Mouse (Mus musculus): ENCODE data around the gene B4galt3. TPM values are rescaled to one million over a fixed set of nuclear protein-coding genes. Genes with fewer than 3 reads are reported as not detected.
"Not testable (repeated sequence)": the region's sequence is repeated elsewhere in the genome, so short reads cannot be mapped to it uniquely, and the experiment has no call there.

B4galt3 gene
- polyA plus RNA-seq, 1 experiment from 2014 or later = 65.2 TPM

- Histone ChIP-seq H3K27ac (no peak overlapping the region), H3K36me3 (replicated peaks) (peaks cover 70% of the 10 kb centered on the region), H3K9me3 (no peaks in the 10 kb centered on the region), H3K4me3 (peak overlapping the region; percentile 10; the same call in 1 of the 2 replicates), H3K4me1 (peaks cover 52% of the 10 kb centered on the region), H3K27me3 (ENCODE audit: poor library complexity, severe bottlenecking) (no peaks in the 10 kb centered on the region)
- 88% methylated on average over 20 of the region's 20 CpGs for WGBS
- no peak for DNase-seq (ENCODE audit: extremely low spot score, low spot score)
These were observed 15.2 kb downstream of the B4galt3 start for GRCm38 (mm10) chr1:171285096-171285892.

- Histone ChIP-seq H3K27me3 (ENCODE audit: poor library complexity, severe bottlenecking) (no peaks in the 10 kb centered on the region), H3K27ac (peak overlapping the region; percentile 100), H3K4me3 (peak overlapping the region; percentile 97), H3K4me1 (peaks cover 50% of the 10 kb centered on the region), H3K9me3 (no peaks in the 10 kb centered on the region), H3K36me3 (replicated peaks) (peaks cover 71% of the 10 kb centered on the region)
- no peak for DNase-seq (ENCODE audit: extremely low spot score, low spot score)
- WGBS = 91% methylated on average over 19 of the region's 19 CpGs
These were observed 16.4 kb downstream of the B4galt3 start for GRCm38 (mm10) chr1:171286517-171286916.

- H3K36me3 ChIP-seq (replicated peaks) = peaks cover 68% of the 10 kb centered on the region
- peaks cover 42% of the 10 kb centered on the region for H3K4me1 ChIP-seq
- no peaks in the 10 kb centered on the region for H3K27me3 ChIP-seq (ENCODE audit: poor library complexity, severe bottlenecking)
- H3K27ac ChIP-seq = peak within 1 kb of the TSS; percentile 100
- WGBS = under 1% methylated on average over 49 of the region's 49 CpGs
- DNase-seq (ENCODE audit: extremely low spot score, low spot score) = peak; percentile 93
- H3K9me3 ChIP-seq = no peaks in the 10 kb centered on the region
- H3K4me3 ChIP-seq = peak within 1 kb of the TSS; percentile 97
These were observed 17.3 kb downstream of the B4galt3 start, which contains the start of gene Usp21 for GRCm38 (mm10) chr1:171287136-171288081. Gene Usp21 (minus strand): TSS chr1:171287991.

GRCm38 (mm10) chr1:171288328-171288727 lies 18.2 kb downstream of the B4galt3 start:
- DNase-seq (ENCODE audit: extremely low spot score, low spot score) = no peak
- Histone ChIP-seq H3K36me3 (replicated peaks) (peaks cover 61% of the 10 kb centered on the region), H3K27ac (peak overlapping the region; percentile 100), H3K4me1 (peaks cover 47% of the 10 kb centered on the region), H3K4me3 (peak overlapping the region; percentile 97), H3K27me3 (ENCODE audit: poor library complexity, severe bottlenecking) (no peaks in the 10 kb centered on the region), H3K9me3 (no peaks in the 10 kb centered on the region)
- 67% methylated on average over 4 of the region's 4 CpGs for WGBS

GRCm38 (mm10) chr1:171293351-171293750 lies 23.2 kb downstream of the B4galt3 start:
- DNase-seq (ENCODE audit: extremely low spot score, low spot score) = no peak
- H3K4me1 ChIP-seq = peaks cover 26% of the 10 kb centered on the region
- H3K36me3 ChIP-seq (replicated peaks) = peaks cover 24% of the 10 kb centered on the region
- H3K9me3 ChIP-seq = no peaks in the 10 kb centered on the region
- WGBS = 91% methylated on average over 3 of the region's 3 CpGs
- no peak overlapping the region for H3K27ac ChIP-seq
- peaks cover 29% of the 10 kb centered on the region for H3K27me3 ChIP-seq (ENCODE audit: poor library complexity, severe bottlenecking)
- peak overlapping the region; percentile 84 for H3K4me3 ChIP-seq

- H3K4me3 ChIP-seq = peak overlapping the region; percentile 84
- peaks cover 19% of the 10 kb centered on the region for H3K36me3 ChIP-seq (replicated peaks)
- peaks cover 20% of the 10 kb centered on the region for H3K4me1 ChIP-seq
- no peak for DNase-seq (ENCODE audit: extremely low spot score, low spot score)
- peaks cover 32% of the 10 kb centered on the region for H3K27me3 ChIP-seq (ENCODE audit: poor library complexity, severe bottlenecking)
- no peaks in the 10 kb centered on the region for H3K9me3 ChIP-seq
- peak overlapping the region; percentile 99 for H3K27ac ChIP-seq
- 53% methylated on average over 5 of the region's 5 CpGs for WGBS
These were observed 23.8 kb downstream of the B4galt3 start for GRCm38 (mm10) chr1:171293906-171294297.

- Histone ChIP-seq H3K27me3 (ENCODE audit: poor library complexity, severe bottlenecking) (peaks cover 32% of the 10 kb centered on the region), H3K36me3 (replicated peaks) (peaks cover 13% of the 10 kb centered on the region), H3K9me3 (no peaks in the 10 kb centered on the region), H3K4me3 (peak within 1 kb of the TSS; percentile 84), H3K4me1 (peaks cover 20% of the 10 kb centered on the region), H3K27ac (peak within 1 kb of the TSS; percentile 99)
- under 1% methylated on average over 42 of the region's 42 CpGs for WGBS
- peak; percentile 86 for DNase-seq (ENCODE audit: extremely low spot score, low spot score)
These were observed 24.4 kb downstream of the B4galt3 start, which contains the start of gene Ufc1 for GRCm38 (mm10) chr1:171294298-171295062. Gene Ufc1 (minus strand): TSS chr1:171295024.

GRCm38 (mm10) chr1:171295063-171295402 lies 24.9 kb downstream of the B4galt3 start:
- peaks cover 8% of the 10 kb centered on the region for H3K36me3 ChIP-seq (replicated peaks)
- peaks cover 32% of the 10 kb centered on the region for H3K27me3 ChIP-seq (ENCODE audit: poor library complexity, severe bottlenecking)
- H3K9me3 ChIP-seq = no peaks in the 10 kb centered on the region
- DNase-seq (ENCODE audit: extremely low spot score, low spot score) = no peak
- H3K4me3 ChIP-seq = peak overlapping the region; percentile 84
- 16% methylated on average over 3 of the region's 3 CpGs for WGBS
- peak overlapping the region; percentile 99 for H3K27ac ChIP-seq
- peaks cover 20% of the 10 kb centered on the region for H3K4me1 ChIP-seq

- no peak overlapping the region for H3K4me3 ChIP-seq
- peaks cover 32% of the 10 kb centered on the region for H3K27me3 ChIP-seq (ENCODE audit: poor library complexity, severe bottlenecking)
- no peak for DNase-seq (ENCODE audit: extremely low spot score, low spot score)
- H3K27ac ChIP-seq = no peak overlapping the region
- H3K4me1 ChIP-seq = peaks cover 9% of the 10 kb centered on the region
- 65% methylated on average over 3 of the region's 3 CpGs for WGBS
- H3K36me3 ChIP-seq (replicated peaks) = no peaks in the 10 kb centered on the region
- no peaks in the 10 kb centered on the region for H3K9me3 ChIP-seq
These were observed 28.1 kb downstream of the B4galt3 start for GRCm38 (mm10) chr1:171298226-171298625.

- not testable (repeated sequence) for DNase-seq (ENCODE audit: extremely low spot score, low spot score); H3K27me3 ChIP-seq (ENCODE audit: poor library complexity, severe bottlenecking); H3K36me3 ChIP-seq (replicated peaks); H3K4me1 ChIP-seq; H3K27ac ChIP-seq; H3K4me3 ChIP-seq; H3K9me3 ChIP-seq
- 77% methylated on average over 5 of the region's 5 CpGs for WGBS
These were observed 36.0 kb downstream of the B4galt3 start for GRCm38 (mm10) chr1:171306157-171306556.

- Histone ChIP-seq H3K36me3 (replicated peaks) (no peaks in the 10 kb centered on the region), H3K4me3 (no peak overlapping the region), H3K27ac (no peak overlapping the region), H3K27me3 (ENCODE audit: poor library complexity, severe bottlenecking) (0 out of 2 replicates have a peak, but pooled peaks cover 4% of the 10 kb centered on the region), H3K9me3 (no peaks in the 10 kb centered on the region), H3K4me1 (no peaks in the 10 kb centered on the region)
- no peak for DNase-seq (ENCODE audit: extremely low spot score, low spot score)
- 77% methylated on average over 2 of the region's 2 CpGs for WGBS
These were observed 39.2 kb downstream of the B4galt3 start for GRCm38 (mm10) chr1:171309321-171309720.

- WGBS = 12% methylated on average over 7 of the region's 7 CpGs
- Histone ChIP-seq H3K27me3 (ENCODE audit: poor library complexity, severe bottlenecking) (no peaks in the 10 kb centered on the region), H3K9me3 (no peaks in the 10 kb centered on the region), H3K4me1 (0 out of 2 replicates have a peak, but pooled peaks cover 5% of the 10 kb centered on the region), H3K27ac (no peak overlapping the region), H3K4me3 (peak overlapping the region; percentile 31), H3K36me3 (replicated peaks) (no peaks in the 10 kb centered on the region)
- no peak for DNase-seq (ENCODE audit: extremely low spot score, low spot score)
These were observed 49.6 kb downstream of the B4galt3 start for GRCm38 (mm10) chr1:171319748-171320147.
